Mouse (Mus musculus): ENCODE measurements around the gene Stk11ip.

DNA sequence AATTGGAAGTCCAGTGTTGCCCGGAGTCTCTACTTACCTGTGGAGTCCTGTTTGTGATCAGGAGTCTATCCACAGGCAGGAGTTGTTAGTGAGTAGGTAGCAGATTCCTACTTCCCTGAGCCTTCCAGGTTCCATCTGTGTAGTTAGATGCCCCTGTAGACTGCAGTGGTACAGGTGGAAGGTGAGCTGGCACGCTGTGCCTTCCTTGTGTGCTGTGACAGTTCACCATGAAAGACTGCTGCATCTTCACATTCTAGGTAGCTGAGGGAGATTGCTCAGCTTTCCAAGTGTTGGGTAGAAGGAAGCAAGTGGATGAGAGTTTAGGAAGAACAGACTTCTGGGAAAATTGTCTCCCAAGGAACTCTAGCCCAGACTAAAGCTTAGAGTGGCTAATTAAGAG is 42.8 kb downstream of the Stk11ip start:
- TF ChIP-seq POLR2A (IDR thresholded peaks at IDR 0.05; ENCODE audit: insufficient read depth, low read depth, low read length): no peak
- no peak for TF ChIP-seq CTCF (IDR thresholded peaks at IDR 0.05; ENCODE audit: insufficient read depth, low read depth, low read length)

All from olfactory bulb, adult 2 months (tissue).